Mouse (Mus musculus) limb, embryonic 11.5 days (tissue): ENCODE results near the gene Tomm20. TPM values are rescaled to one million over a fixed set of nuclear protein-coding genes. Genes with fewer than 3 reads are reported as not detected.

Experiments
- ATAC-seq: fragments of 200-750 bp; cut with Nextera tagmentation; 2 replicates; pipeline ENCODE4 v1.8.0; 2017; ENCODE audit warnings: low read depth; ENCODE audit not compliant: insufficient number of reproducible peaks, low FRiP score, low TSS enrichment
- DNase-seq: peaks from one replicate; pipeline ENCODE4 v3.0.0-alpha.2; 2015; ENCODE audit warnings: low spot score
- H3K27ac ChIP-seq: fragments of 300-500 bp; sonication (generic); replicated peaks from 2 replicates; pipeline ENCODE4 v1.5.1; 2014; ENCODE audit warnings: low read depth, mild to moderate bottlenecking, low read length
- H3K27me3 ChIP-seq: fragments of 300-500 bp; sonication (generic); 2 replicates; pipeline ENCODE4 v1.6.1; 2014; ENCODE audit warnings: mild to moderate bottlenecking, low read length, mixed read lengths; ENCODE audit not compliant: control insufficient read depth, insufficient read depth
- H3K36me3 ChIP-seq: fragments of 300-500 bp; sonication (generic); 2 replicates; pipeline ENCODE4 v1.6.1; 2014; ENCODE audit warnings: mild to moderate bottlenecking, low read length, moderate library complexity, mixed read lengths; ENCODE audit not compliant: control insufficient read depth, insufficient read depth
- H3K4me1 ChIP-seq: fragments of 300-500 bp; sonication (generic); 2 replicates; pipeline ENCODE4 v1.6.1; 2014; ENCODE audit warnings: low read length, mixed read lengths; ENCODE audit not compliant: control insufficient read depth, insufficient read depth
- H3K4me2 ChIP-seq: fragments of 300-500 bp; sonication (generic); 2 replicates; pipeline ENCODE4 v1.6.1; 2014; ENCODE audit warnings: low read depth, mild to moderate bottlenecking, moderate library complexity; ENCODE audit not compliant: severe bottlenecking
- H3K4me3 ChIP-seq: fragments of 300-500 bp; sonication (generic); 2 replicates; pipeline ENCODE4 v1.5.1; 2014; ENCODE audit warnings: low read depth, low read length
- H3K9ac ChIP-seq: fragments of 300-500 bp; sonication (generic); 2 replicates; pipeline ENCODE4 v1.6.1; 2014; ENCODE audit warnings: mild to moderate bottlenecking, low read length
- H3K9me3 ChIP-seq: fragments of 300-500 bp; sonication (generic); 2 replicates; pipeline ENCODE4 v1.6.1; 2016; ENCODE audit warnings: low read length; ENCODE audit not compliant: control insufficient read depth
- WGBS: fragments of 180-500 bp; shearing (Covaris S2); extraction: QIAGEN DNeasy Blood & Tissue Kit; methylation state at CpG from one replicate; pipeline ENCODE4 v1.1.7; 2014; 5-methylcytosine and 5-hydroxymethylcytosine counted together
- polyA plus RNA-seq: library from polyadenylated mRNA; unstranded; fragments of >200 nt; fragmentation: Nextera tagmentation; extraction: Ambion mirVana; gene quantifications from 2 replicates; pipeline ENCODE4 v1.2.1, GENCODE M21; 2014

The Tomm20 gene
- polyA plus RNA-seq, 1 experiment from 2014 or later = 284 TPM

- Histone ChIP-seq H3K4me1 (no peaks in the 10 kb centered on the region), H3K4me2 (no peak overlapping the region), H3K27ac (no peak overlapping the region), H3K36me3 (peaks cover 16% of the 10 kb centered on the region), H3K9me3 (no peaks in the 10 kb centered on the region), H3K9ac (no peak overlapping the region), H3K4me3 (no peak overlapping the region), H3K27me3 (no peaks in the 10 kb centered on the region)
- no peak for DNase-seq
- ATAC-seq = no peak
- 52% methylated on average over 2 of the region's 2 CpGs for WGBS
Observed at GRCm38 (mm10) chr8:126931720-126932119, 13.9 kb downstream of the Tomm20 start.

DNA sequence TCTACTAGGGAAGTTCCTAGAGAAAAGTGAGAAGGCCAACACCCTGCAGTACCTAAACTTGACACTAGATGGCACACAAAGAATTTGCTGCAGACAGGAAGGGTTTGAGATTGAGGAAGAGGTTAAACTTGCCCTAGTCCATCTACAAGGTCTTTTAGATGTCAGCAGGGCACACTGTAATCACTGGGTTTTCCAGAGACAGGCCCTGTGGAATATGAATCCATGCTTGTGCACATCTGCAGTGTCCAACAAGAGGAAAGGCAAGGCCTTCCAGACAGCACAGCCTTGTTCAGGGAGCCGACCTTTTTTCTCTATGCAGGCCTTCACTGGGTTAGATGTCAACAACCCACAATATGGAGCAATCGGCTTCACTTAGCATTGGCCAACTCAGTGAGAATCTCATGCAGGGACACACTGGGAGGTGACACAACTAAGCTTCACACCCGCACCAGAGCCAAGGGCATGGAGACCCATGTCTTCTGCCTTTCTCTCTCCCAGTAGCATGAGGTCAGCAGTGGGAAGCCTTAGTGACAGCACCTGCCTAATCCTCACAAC, 16.0 kb downstream of the Tomm20 start:
- WGBS = 75% methylated on average over 3 of the region's 3 CpGs
- Histone ChIP-seq H3K4me1 (no peaks in the 10 kb centered on the region), H3K27me3 (no peaks in the 10 kb centered on the region), H3K4me3 (no peak overlapping the region), H3K36me3 (peaks cover 10% of the 10 kb centered on the region), H3K4me2 (no peak overlapping the region), H3K9me3 (no peaks in the 10 kb centered on the region), H3K27ac (no peak overlapping the region), H3K9ac (no peak overlapping the region)
- no peak for ATAC-seq
- DNase-seq = peak; percentile 82

DNA sequence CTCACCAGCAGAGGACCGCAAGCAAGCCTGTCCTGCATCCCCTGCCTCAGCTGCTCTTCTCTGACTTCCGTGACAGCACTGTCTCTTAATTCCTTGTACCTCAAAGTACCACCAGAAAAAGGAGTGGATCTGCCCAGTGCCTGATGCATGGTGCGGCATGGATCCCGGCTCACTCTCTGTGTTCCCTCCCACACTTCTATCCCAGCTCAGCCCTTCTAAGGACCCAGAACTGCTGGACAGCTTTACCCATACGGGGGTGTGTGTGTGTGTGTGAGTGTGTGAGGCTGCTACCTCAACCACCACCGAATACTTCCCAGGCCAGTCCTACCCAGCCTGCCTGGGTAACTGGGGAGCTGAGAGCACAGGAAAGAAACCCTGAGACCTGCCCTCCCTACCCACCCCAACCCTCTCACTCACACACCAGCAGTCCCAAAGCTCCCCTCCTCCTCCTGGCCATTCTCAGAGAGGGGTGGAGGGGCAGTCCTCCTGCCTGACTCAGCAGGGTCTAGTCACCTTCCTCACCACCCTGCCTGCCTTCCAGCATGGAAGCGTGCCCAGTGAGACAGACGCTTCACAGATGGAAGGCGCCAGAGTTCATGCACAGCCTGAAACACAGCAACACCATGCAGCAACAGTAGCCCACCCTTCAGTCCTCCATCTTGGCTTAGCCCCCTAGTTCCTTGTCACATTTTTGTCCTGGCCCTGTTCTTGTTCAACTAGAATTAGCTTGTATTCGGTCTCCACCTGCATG, 16.7 kb downstream of the Tomm20 start:
- WGBS = 90% methylated on average over 10 of the region's 10 CpGs
- Histone ChIP-seq H3K27me3 (no peaks in the 10 kb centered on the region), H3K4me1 (no peaks in the 10 kb centered on the region), H3K27ac (no peak overlapping the region), H3K9ac (no peak overlapping the region), H3K4me3 (no peak overlapping the region), H3K4me2 (no peak overlapping the region), H3K9me3 (no peaks in the 10 kb centered on the region), H3K36me3 (peaks cover 7% of the 10 kb centered on the region)
- no peak; the same call in 1 of the 2 replicates for ATAC-seq
- DNase-seq = no peak

DNA sequence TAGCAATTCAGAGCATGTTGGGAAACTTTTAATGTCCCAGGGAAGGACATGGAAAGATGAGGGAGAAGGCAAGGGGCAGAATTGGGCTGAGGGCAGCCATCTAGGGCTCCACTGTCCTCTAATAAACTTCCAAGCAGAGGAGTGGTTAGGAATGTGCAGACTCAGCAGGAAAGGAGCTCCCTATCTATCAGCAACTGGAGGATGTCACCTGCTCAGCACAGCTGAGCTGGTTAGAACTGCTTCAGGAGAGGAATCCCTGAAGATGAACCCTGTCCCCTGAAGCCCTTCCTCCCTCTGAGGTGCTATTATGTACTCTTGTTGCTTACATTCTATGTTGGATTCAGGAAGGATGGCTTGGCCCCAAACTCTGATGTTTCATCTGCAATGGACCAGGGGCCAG, 17.6 kb downstream of the Tomm20 start:
- Histone ChIP-seq H3K27me3 (no peaks in the 10 kb centered on the region), H3K4me3 (no peak overlapping the region), H3K36me3 (peaks cover 2% of the 10 kb centered on the region; the same call in 1 of the 2 replicates), H3K9ac (no peak overlapping the region), H3K4me1 (no peaks in the 10 kb centered on the region), H3K27ac (no peak overlapping the region), H3K9me3 (no peaks in the 10 kb centered on the region), H3K4me2 (no peak overlapping the region)
- ATAC-seq (no peak), DNase-seq (no peak)

DNA sequence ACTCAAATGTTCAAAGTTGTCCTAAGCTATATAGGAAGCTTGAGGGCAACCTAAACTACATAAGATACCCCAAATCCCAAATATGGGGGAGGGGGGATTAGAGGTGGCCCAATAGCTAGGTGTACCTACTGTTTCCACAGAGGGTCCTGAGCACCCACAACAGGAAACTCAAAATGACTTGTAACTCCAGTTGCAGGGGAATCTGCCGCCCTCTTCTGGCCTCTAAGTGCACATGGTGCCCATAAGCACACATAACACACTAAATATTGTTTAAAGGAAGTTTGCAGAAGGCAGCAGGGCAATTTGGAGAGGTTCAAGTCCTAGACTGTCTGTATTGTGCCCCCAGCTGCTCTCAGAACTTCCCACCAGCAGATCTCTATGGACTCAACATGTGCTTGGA, 18.6 kb downstream of the Tomm20 start:
- ATAC-seq (no peak), DNase-seq (no peak)
- no peaks in the 10 kb centered on the region for H3K4me1 ChIP-seq
- no peak overlapping the region for H3K27ac ChIP-seq
- no peaks in the 10 kb centered on the region for H3K9me3 ChIP-seq
- no peaks in the 10 kb centered on the region for H3K27me3 ChIP-seq
- no peak overlapping the region for H3K4me3 ChIP-seq
- H3K9ac ChIP-seq = no peak overlapping the region
- WGBS = 53% methylated on average over 1 of the region's 1 CpGs
- H3K36me3 ChIP-seq = no peaks in the 10 kb centered on the region
- H3K4me2 ChIP-seq = no peak overlapping the region

- DNase-seq (no peak), ATAC-seq (no peak)
- H3K4me1 ChIP-seq = no peaks in the 10 kb centered on the region
- H3K9me3 ChIP-seq = no peaks in the 10 kb centered on the region
- no peaks in the 10 kb centered on the region for H3K36me3 ChIP-seq
- H3K27me3 ChIP-seq = no peaks in the 10 kb centered on the region
- H3K27ac ChIP-seq = no peak overlapping the region
- no peak overlapping the region for H3K4me2 ChIP-seq
- no peak overlapping the region for H3K9ac ChIP-seq
- WGBS = 93% methylated on average over 7 of the region's 7 CpGs
- no peak overlapping the region for H3K4me3 ChIP-seq
Observed at GRCm38 (mm10) chr8:126922981-126923380, 22.7 kb downstream of the Tomm20 start.

GRCm38 (mm10) chr8:126921432-126921831, 24.2 kb downstream of the Tomm20 start:
- H3K4me2 ChIP-seq = no peak overlapping the region
- no peaks in the 10 kb centered on the region for H3K27me3 ChIP-seq
- H3K27ac ChIP-seq = no peak overlapping the region
- H3K9ac ChIP-seq = no peak overlapping the region
- H3K4me1 ChIP-seq = no peaks in the 10 kb centered on the region
- DNase-seq (no peak), ATAC-seq (no peak)
- H3K4me3 ChIP-seq = no peak overlapping the region
- WGBS = 94% methylated on average over 3 of the region's 3 CpGs
- no peaks in the 10 kb centered on the region for H3K9me3 ChIP-seq
- H3K36me3 ChIP-seq = no peaks in the 10 kb centered on the region

GRCm38 (mm10) chr8:126920845-126921244, 24.8 kb downstream of the Tomm20 start:
- Histone ChIP-seq H3K9me3 (no peaks in the 10 kb centered on the region), H3K4me1 (no peaks in the 10 kb centered on the region), H3K9ac (no peak overlapping the region), H3K4me2 (no peak overlapping the region), H3K27me3 (no peaks in the 10 kb centered on the region), H3K36me3 (no peaks in the 10 kb centered on the region), H3K27ac (no peak overlapping the region), H3K4me3 (no peak overlapping the region)
- DNase-seq = peak; percentile 76
- ATAC-seq = peak; percentile 46; the same call in 1 of the 2 replicates
- WGBS = 23% methylated on average over 3 of the region's 3 CpGs
